Mouse (Mus musculus) intestine, embryonic 16.5 days (tissue): ENCODE measurements around the gene Pgpep1. TPM values are rescaled to one million over a fixed set of nuclear protein-coding genes. Genes with fewer than 3 reads are reported as not detected.

Source experiments
- ATAC-seq: fragments of 200-750 bp; cut with Nextera tagmentation; 2 replicates; pipeline ENCODE4 v1.8.0; 2017; ENCODE audit warnings: moderate TSS enrichment, moderate library complexity
- H3K27ac ChIP-seq: fragments of 300-500 bp; sonication (generic); 2 replicates; pipeline ENCODE4 v1.5.1; 2014; ENCODE audit warnings: mild to moderate bottlenecking, low read length
- H3K27me3 ChIP-seq: fragments of 300-500 bp; sonication (generic); replicated peaks from 2 replicates; pipeline ENCODE4 v1.6.1; 2014; ENCODE audit warnings: low read length, control low read depth, mixed read lengths; ENCODE audit not compliant: control insufficient read depth, insufficient read depth
- H3K36me3 ChIP-seq: fragments of 300-500 bp; sonication (generic); 2 replicates; pipeline ENCODE4 v1.6.1; 2014; ENCODE audit warnings: low read length, control low read depth; ENCODE audit not compliant: control insufficient read depth, insufficient read depth
- H3K4me1 ChIP-seq: fragments of 300-500 bp; sonication (generic); 2 replicates; pipeline ENCODE4 v1.6.1; 2014; ENCODE audit warnings: low read length, control low read depth, mixed read lengths; ENCODE audit not compliant: control insufficient read depth, insufficient read depth
- H3K4me2 ChIP-seq: fragments of 300-500 bp; sonication (generic); 2 replicates; pipeline ENCODE4 v1.6.1; 2014; ENCODE audit warnings: low read depth, low read length, control low read depth
- H3K4me3 ChIP-seq: fragments of 300-500 bp; sonication (generic); 2 replicates; pipeline ENCODE4 v1.5.1; 2014; ENCODE audit warnings: mild to moderate bottlenecking, low read length
- H3K9ac ChIP-seq: fragments of 300-500 bp; sonication (generic); 2 replicates; pipeline ENCODE4 v1.6.1; 2014; ENCODE audit warnings: low read depth, low read length
- H3K9me3 ChIP-seq: fragments of 300-500 bp; sonication (generic); 2 replicates; pipeline ENCODE4 v1.6.1; 2016; ENCODE audit warnings: low read length, control low read depth; ENCODE audit not compliant: control insufficient read depth
- WGBS: fragments of 180-500 bp; shearing (Covaris S2); extraction: QIAGEN DNeasy Blood & Tissue Kit; methylation state at CpG from one replicate; pipeline ENCODE4 v1.1.7; 2014; 5-methylcytosine and 5-hydroxymethylcytosine counted together
- polyA plus RNA-seq: library from polyadenylated mRNA; unstranded; fragments of >200 nt; fragmentation: Nextera tagmentation; extraction: Ambion mirVana; gene quantifications from 2 replicates; pipeline ENCODE4 v1.2.1, GENCODE M21; 2015

Gene Pgpep1
- polyA plus RNA-seq, 1 experiment from 2014 or later: 88.3 TPM

DNA sequence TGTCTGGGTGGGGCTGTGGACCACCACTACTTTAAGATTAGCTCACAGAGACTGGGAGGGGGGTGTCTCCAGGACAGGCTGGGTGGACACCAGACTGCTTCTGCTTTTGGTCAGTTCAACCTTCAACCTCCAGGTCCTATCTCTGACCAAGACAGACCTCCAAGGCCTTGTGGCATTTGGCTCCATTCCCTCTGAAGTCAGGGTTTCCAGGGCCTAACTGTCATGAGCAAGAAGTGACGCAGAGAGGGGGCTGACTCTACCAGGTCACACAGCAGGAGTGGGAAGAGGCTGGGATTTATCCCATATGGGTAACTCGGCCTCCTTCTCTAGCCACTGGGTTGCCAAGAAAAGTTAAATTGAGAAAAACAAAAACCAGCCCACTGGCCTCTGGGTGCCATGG is 2.4 kb downstream of the Pgpep1 start:
- peaks cover 31% of the 10 kb centered on the region for H3K4me1 ChIP-seq
- peaks cover 5% of the 10 kb centered on the region for H3K36me3 ChIP-seq
- peak overlapping the region; percentile 95 for H3K4me2 ChIP-seq
- H3K27me3 ChIP-seq: no peaks in the 10 kb centered on the region
- ATAC-seq: no peak
- no peaks in the 10 kb centered on the region for H3K9me3 ChIP-seq
- peak overlapping the region; percentile 48 for H3K9ac ChIP-seq
- H3K4me3 ChIP-seq: no peak overlapping the region; the same call in 1 of the 2 replicates
- 86% methylated on average over 2 of the region's 2 CpGs for WGBS
- H3K27ac ChIP-seq: peak overlapping the region; percentile 49; the same call in 1 of the 2 replicates

DNA sequence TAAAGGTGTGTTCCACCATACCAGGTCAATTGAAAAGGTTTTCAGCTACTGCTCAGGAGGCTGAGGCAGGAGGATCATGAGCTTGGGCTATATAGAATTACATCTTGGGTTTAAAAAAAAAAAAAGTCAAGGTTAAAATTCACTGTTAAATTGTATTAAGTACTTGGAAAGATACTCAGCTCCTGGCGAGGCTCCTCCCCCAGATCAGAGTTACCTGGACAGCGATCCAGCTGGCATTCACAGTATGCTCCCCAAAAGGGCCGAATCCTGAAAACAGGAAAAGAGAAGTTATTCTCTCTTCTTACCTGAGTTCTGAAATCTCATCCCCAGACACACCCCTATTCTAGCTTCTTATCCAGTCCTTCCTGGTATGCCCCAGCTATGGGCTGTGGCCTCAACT is 3.0 kb downstream of the Pgpep1 start:
- no peak for ATAC-seq
- Histone ChIP-seq H3K9ac (peak overlapping the region; percentile 48; the same call in 1 of the 2 replicates), H3K9me3 (no peaks in the 10 kb centered on the region), H3K4me3 (no peak overlapping the region), H3K4me2 (peak overlapping the region; percentile 95), H3K4me1 (peaks cover 31% of the 10 kb centered on the region), H3K36me3 (peaks cover 6% of the 10 kb centered on the region), H3K27ac (peak overlapping the region; percentile 49; the same call in 1 of the 2 replicates), H3K27me3 (no peaks in the 10 kb centered on the region)
- 88% methylated on average over 3 of the region's 3 CpGs for WGBS

DNA sequence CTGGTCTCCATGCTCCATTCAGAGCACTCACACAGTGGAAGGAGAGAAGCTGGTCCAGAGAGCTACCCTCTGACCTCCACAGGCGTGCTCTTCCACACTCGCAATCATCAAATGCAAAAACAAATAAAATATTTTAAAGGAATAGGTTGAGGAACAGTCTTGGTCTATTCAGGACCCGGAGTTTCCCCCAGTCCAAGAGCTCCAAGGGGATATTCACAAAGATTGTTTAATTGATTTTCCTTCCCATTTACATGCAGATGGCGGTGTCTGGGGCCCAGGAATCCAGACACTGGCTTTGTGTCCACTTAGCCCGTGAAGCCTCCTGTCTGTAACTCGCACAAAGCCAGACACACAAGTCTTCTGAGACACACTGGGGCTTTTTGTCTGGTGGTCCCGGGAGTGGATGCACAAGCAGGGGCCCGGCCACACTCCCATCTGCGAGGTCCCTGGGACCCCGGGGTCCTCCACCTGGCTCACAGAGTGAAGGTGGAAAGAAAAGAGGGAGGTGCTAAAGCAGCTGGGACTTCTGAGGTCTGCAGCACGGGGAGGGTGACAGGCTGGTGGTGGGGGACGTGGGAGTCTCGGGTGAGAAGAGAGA is 3.9 kb downstream of the Pgpep1 start:
- WGBS: 72% methylated on average over 13 of the region's 13 CpGs
- peaks cover 31% of the 10 kb centered on the region for H3K4me1 ChIP-seq
- H3K9me3 ChIP-seq: no peaks in the 10 kb centered on the region
- H3K27ac ChIP-seq: no peak overlapping the region
- H3K9ac ChIP-seq: no peak overlapping the region
- no peak overlapping the region for H3K4me2 ChIP-seq
- no peaks in the 10 kb centered on the region for H3K27me3 ChIP-seq
- peaks cover 10% of the 10 kb centered on the region for H3K36me3 ChIP-seq
- H3K4me3 ChIP-seq: no peak overlapping the region
- no peak for ATAC-seq

DNA sequence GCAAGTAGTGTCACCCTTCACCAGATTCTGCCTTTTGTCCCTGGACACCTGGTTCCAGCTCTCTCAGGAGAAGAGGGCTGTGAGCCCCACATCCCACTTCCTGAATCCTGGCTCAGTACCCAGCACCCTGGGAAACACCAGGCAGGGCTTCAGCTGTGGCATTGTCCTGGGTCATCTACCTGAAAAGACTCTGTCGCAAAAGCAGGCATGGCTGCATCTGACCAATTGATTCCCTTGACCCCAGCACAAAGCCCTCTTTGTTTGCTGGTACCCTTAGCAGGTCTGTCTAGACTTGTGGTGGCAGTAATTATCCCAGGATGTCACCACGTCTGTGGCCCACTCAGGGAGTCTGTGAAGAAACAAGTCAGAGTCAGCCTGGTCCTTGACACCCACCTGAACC is 4.7 kb downstream of the Pgpep1 start:
- H3K4me2 ChIP-seq: no peak overlapping the region
- 67% methylated on average over 2 of the region's 2 CpGs for WGBS
- no peak overlapping the region for H3K4me3 ChIP-seq
- H3K27ac ChIP-seq: no peak overlapping the region
- no peaks in the 10 kb centered on the region for H3K27me3 ChIP-seq
- H3K4me1 ChIP-seq: peaks cover 31% of the 10 kb centered on the region
- no peak overlapping the region for H3K9ac ChIP-seq
- peaks cover 15% of the 10 kb centered on the region for H3K36me3 ChIP-seq
- H3K9me3 ChIP-seq: no peaks in the 10 kb centered on the region
- ATAC-seq: no peak

DNA sequence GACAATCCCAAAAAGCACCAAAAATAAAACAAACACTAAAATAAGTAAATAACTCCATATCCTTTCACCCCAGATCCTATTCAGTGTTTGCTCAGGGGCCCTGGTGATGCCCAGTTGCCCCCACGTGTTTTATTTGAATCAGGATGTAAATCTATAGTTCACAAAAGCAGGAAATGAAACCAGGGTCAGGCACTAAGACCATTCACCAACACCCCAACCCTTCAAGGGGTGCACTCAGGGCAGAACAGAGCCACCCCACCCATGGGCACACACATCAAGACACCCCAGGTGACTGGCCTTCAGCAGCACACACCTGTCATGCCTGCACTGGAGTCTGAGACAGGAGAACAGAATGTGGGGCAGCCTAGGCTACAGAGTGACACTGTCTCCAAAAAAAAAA is 6.1 kb downstream of the Pgpep1 start:
- Histone ChIP-seq H3K4me1 (peaks cover 38% of the 10 kb centered on the region), H3K9me3 (no peaks in the 10 kb centered on the region), H3K4me3 (no peak overlapping the region), H3K27me3 (no peaks in the 10 kb centered on the region), H3K27ac (no peak overlapping the region), H3K4me2 (no peak overlapping the region), H3K9ac (no peak overlapping the region), H3K36me3 (peaks cover 17% of the 10 kb centered on the region)
- WGBS: 68% methylated on average over 1 of the region's 1 CpGs
- no peak for ATAC-seq

DNA sequence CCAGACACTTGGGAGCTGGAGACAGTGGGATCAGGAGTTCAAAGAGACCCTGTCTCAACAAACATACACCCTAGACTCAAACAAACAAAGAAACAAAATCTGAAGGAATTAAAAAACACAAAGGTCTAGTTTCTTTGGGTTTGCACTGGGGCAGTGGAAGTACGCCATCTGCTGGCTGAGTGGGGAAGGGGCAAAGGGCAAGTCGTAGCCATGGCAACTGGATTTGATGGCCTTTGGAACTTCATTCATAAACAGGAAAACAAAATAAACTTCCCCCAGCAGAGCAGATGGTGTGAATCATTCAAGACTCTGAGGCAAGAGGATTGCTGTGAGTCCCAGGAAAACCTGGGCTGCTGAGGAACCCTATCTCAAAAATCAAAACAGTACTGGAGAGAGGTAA is 7.0 kb downstream of the Pgpep1 start:
- ATAC-seq: no peak
- 52% methylated on average over 2 of the region's 2 CpGs for WGBS
- H3K36me3 ChIP-seq: peaks cover 17% of the 10 kb centered on the region
- no peak overlapping the region for H3K4me3 ChIP-seq
- no peaks in the 10 kb centered on the region for H3K9me3 ChIP-seq
- no peak overlapping the region for H3K9ac ChIP-seq
- H3K27me3 ChIP-seq: no peaks in the 10 kb centered on the region
- peaks cover 39% of the 10 kb centered on the region for H3K4me1 ChIP-seq
- no peak overlapping the region for H3K4me2 ChIP-seq
- H3K27ac ChIP-seq: peak overlapping the region; percentile 23; the same call in 1 of the 2 replicates

DNA sequence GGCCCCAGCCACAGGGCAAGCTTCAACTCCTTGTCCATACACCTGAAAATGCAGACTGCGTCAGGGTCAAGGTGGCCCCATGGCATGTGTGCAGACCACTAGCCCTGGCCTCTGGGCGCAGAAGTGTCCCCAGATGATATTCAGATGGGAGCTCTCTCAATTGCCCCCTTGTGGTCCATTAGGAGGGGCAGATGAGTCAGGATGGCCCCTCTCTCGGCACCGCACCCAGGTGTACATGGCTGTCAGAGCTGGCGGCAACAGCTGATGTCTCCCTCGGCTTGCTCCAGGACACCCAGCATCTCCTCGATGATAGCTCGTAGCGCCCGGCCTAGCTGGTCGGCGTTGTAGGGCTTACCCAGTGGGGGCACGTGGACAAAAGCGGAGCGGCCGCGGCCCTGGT is 9.8 kb downstream of the Pgpep1 start:
- WGBS: 87% methylated on average over 17 of the region's 17 CpGs
- Histone ChIP-seq H3K4me1 (peaks cover 47% of the 10 kb centered on the region), H3K9me3 (no peaks in the 10 kb centered on the region), H3K27ac (peak overlapping the region; percentile 81), H3K36me3 (peaks cover 12% of the 10 kb centered on the region; the same call in 1 of the 2 replicates), H3K4me2 (no peak overlapping the region), H3K4me3 (no peak overlapping the region), H3K27me3 (no peaks in the 10 kb centered on the region), H3K9ac (0 out of 2 replicates have a peak overlapping the region, but pooled peaks have one; percentile 48)
- no peak for ATAC-seq

DNA sequence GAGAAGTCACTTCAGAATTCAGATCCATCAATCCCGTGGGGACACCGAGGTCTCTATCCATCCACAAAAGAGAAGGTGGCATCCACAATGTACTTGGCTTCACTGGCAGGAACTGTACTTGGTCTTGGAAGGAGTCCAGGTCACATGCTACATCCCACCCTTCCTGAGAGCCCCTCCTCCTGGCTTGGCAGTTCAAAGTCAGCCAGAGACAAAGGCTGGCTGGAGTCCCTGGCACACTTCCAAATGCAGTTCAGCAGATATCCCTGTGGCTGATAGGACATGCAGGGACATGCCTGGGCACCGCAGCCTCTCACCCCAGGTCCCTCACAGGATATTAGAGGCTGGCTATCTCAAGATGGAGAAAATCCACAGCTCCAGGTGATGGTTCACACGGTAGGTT is 10.9 kb downstream of the Pgpep1 start:
- 48% methylated on average over 4 of the region's 4 CpGs for WGBS
- peaks cover 47% of the 10 kb centered on the region for H3K4me1 ChIP-seq
- H3K9me3 ChIP-seq: no peaks in the 10 kb centered on the region
- peak overlapping the region; percentile 48 for H3K9ac ChIP-seq
- H3K4me3 ChIP-seq: no peak overlapping the region
- peak; percentile 82 for ATAC-seq
- H3K36me3 ChIP-seq: peaks cover 12% of the 10 kb centered on the region; the same call in 1 of the 2 replicates
- H3K27ac ChIP-seq: peak overlapping the region; percentile 81
- no peak overlapping the region for H3K4me2 ChIP-seq
- H3K27me3 ChIP-seq: no peaks in the 10 kb centered on the region

DNA sequence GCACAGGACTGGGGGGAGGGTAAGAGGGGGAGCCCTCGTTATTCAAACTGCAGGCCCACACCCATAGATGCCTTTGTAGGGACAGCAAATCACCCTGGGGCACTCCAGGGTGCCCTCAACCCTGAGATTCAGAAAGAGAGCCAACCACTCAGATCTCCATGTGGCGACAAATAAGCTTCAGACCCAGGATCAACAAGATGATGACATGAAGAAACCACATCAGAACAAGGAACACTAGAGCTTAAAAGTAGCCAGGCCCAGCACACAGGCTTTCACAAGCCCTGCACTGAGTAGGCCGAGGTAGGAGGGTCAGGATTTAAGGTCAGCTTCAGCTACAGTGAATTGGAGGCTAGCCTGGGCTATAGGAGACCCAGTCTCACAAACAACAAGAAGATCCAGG is 11.3 kb downstream of the Pgpep1 start:
- H3K9me3 ChIP-seq: no peaks in the 10 kb centered on the region
- peak overlapping the region; percentile 48; the same call in 1 of the 2 replicates for H3K9ac ChIP-seq
- no peak overlapping the region for H3K4me2 ChIP-seq
- H3K27me3 ChIP-seq: no peaks in the 10 kb centered on the region
- H3K27ac ChIP-seq: peak overlapping the region; percentile 81
- peaks cover 47% of the 10 kb centered on the region for H3K4me1 ChIP-seq
- H3K36me3 ChIP-seq: peaks cover 12% of the 10 kb centered on the region; the same call in 1 of the 2 replicates
- no peak overlapping the region for H3K4me3 ChIP-seq
- 59% methylated on average over 3 of the region's 3 CpGs for whole genome bisulfite sequencing
- ATAC-seq: peak; percentile 8; the same call in 1 of the 2 replicates

DNA sequence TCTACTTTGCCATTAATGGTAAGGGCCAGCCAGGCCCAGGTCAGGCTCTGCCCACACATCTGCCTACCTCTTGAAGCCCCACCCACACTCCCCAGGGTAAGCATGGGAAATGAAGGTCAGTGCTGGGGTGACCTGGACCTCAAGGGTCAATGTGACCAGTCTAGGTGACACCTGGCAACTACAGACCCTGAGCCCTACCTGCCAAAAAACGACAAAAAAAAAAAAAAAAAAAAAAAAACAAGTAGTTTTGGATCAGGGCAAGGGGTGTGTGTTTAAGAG is 12.1 kb downstream of the Pgpep1 start:
- H3K36me3 ChIP-seq: peaks cover 12% of the 10 kb centered on the region; the same call in 1 of the 2 replicates
- H3K4me2 ChIP-seq: no peak overlapping the region
- H3K4me3 ChIP-seq: no peak overlapping the region
- no peaks in the 10 kb centered on the region for H3K27me3 ChIP-seq
- peaks cover 43% of the 10 kb centered on the region for H3K4me1 ChIP-seq
- H3K9me3 ChIP-seq: no peaks in the 10 kb centered on the region
- WGBS: 63% methylated on average over 1 of the region's 1 CpGs
- no peak for ATAC-seq
- H3K9ac ChIP-seq: 0 out of 2 replicates have a peak overlapping the region, but pooled peaks have one; percentile 49
- H3K27ac ChIP-seq: peak overlapping the region; percentile 81
